Mouse (Mus musculus) heart, postnatal 0 days (tissue): ENCODE measurements around the gene Anapc16.

ENCODE experiments used
- CTCF ChIP-seq: IDR thresholded peaks from 2 replicates; pipeline ENCODE4 v1.5.1; 2016; ENCODE audit warnings: antibody characterized with exemption, control low read depth, low read depth
- EP300 ChIP-seq: IDR thresholded peaks from 2 replicates; pipeline ENCODE4 v1.6.1; 2016; ENCODE audit warnings: antibody characterized with exemption, low read depth

- TF ChIP-seq CTCF (no peak), EP300 (no peak)
Observed at GRCm38 (mm10) chr10:59958458-59958857, 44.5 kb downstream of the Anapc16 start.
